Comparison of ENCODE assay signal across 9 mouse cellular contexts in the genomic region with DNA sequence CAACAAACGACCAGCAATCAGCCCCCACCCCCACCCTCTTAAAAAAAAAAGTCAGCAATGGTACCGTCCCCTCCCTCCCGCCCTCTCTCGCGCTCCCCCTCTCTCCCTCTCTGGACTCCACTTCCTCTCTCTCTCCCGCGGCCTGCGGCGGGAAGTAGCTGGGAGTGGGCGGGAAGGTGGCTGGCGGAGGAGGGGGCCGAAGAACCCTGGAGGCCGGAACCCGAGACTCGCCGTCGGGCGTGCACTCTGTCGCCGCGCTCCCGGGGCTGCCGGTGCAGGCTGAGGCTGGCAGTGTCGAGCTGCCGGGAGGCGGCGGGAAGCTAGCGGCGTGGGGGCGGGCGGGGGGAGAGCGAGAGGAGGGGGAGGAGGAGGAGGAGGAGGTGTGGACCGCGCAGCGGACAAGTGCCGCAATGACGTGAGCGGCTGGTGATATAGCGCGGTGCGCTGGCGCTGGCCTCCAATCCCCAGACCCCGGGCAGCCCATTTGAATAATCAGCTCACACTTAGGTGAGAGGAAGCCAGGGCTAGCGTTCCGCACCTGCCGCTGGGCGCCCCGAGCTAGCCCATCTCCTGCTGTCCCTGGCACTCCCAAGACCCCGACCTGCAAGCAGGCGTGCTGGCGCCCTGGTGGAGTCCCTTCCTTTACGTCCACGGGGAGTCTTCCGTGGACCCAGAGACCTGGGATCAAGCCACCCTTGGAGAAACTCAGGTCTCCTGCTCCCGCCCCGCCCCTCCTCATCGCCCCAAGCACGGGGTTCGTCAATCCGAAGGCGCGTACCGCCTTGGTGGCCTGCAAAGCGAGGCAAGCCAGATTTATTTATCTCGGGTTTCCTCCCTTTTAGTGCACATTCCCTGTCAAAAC. TPM values are rescaled to one million over a fixed set of nuclear protein-coding genes. Genes with fewer than 3 reads are reported as not detected.
A peak's percentile ranks its signal among the peaks of the same experiment; 100 is the strongest.
DNase-seq lines count a peak whose midpoint lies in the region; ATAC-seq and TF ChIP-seq lines count a peak whose summit lies in the region.
"Had no signal": no experiment of that assay in that cellular context is flagged by ENCODE, and none has a peak within 500 bp of the region (broad histone marks: within the 10 kb centered on the region; RNA-seq: fewer than 3 reads in every experiment).

No protein-coding gene starts in this region.

- ATAC-seq in heart, embryonic 12.5 days (ENCODE audit: insufficient number of reproducible peaks, low FRiP score), result peak; percentile 60
- peak; percentile 53 for ATAC-seq in liver, embryonic 14.5 days (ENCODE audit: insufficient read depth)
- peak; percentile 41; the same call in 1 of the 2 replicates for ATAC-seq in neural tube, embryonic 14.5 days (ENCODE audit: low read depth)

- H3K4me3 ChIP-seq in heart, embryonic 12.5 days, result peak overlapping the region; percentile 50
- H3K4me3 ChIP-seq in liver, embryonic 14.5 days (ENCODE audit: insufficient read depth in 1 of 2, low read depth in 2 of 2, low read length in 2 of 2), result peak overlapping the region; percentile 44 to 51
- H3K4me3 ChIP-seq in neural tube, embryonic 14.5 days (ENCODE audit: low read depth, low read length), result no peak overlapping the region

- no peak for TF ChIP-seq EP300 in liver, embryonic 14.5 days (IDR thresholded peaks at IDR 0.05; ENCODE audit: low read depth)

- H3K27ac ChIP-seq in heart, embryonic 12.5 days (ENCODE audit: poor library complexity, severe bottlenecking), result no peak overlapping the region
- H3K27ac ChIP-seq in liver, embryonic 14.5 days, result no peak overlapping the region
- no peak overlapping the region for H3K27ac ChIP-seq in neural tube, embryonic 14.5 days (ENCODE audit: low read depth, low read length)

- intact Hi-C loops in heart, postnatal 10 days (cut with DNase I), result loop anchor here (5.0 kb wide), 1 partner anchor 66 kb away; no protein-coding TSS in a partner anchor

- DNase-seq in heart, postnatal 10 days, result no peak
- DNase-seq in heart, postnatal 4 days, result peak; percentile 12
- DNase-seq in liver, embryonic 14.5 days (ENCODE audit: low read depth in 3 of 3, low spot score in 3 of 3), result no peak
- no peak for DNase-seq in urinary bladder, postnatal 10 days (ENCODE audit: low spot score)
- no peak for DNase-seq in left cerebral cortex, adult 9 months (ENCODE audit: low spot score in 2 of 2)
- DNase-seq in thymus, postnatal 14 days, result no peak

- peaks cover 38% of the 10 kb centered on the region for H3K4me1 ChIP-seq in heart, embryonic 12.5 days (replicated peaks)
- no peaks in the 10 kb centered on the region for H3K4me1 ChIP-seq in liver, embryonic 14.5 days (replicated peaks; ENCODE audit: control insufficient read depth in 2 of 2, insufficient read depth in 2 of 2, low read length in 1 of 2)
- H3K4me1 ChIP-seq in neural tube, embryonic 14.5 days (ENCODE audit: control insufficient read depth, insufficient read depth, low read length), result no peaks in the 10 kb centered on the region

- 1% methylated on average over 56 of the region's 65 CpGs for WGBS in heart, embryonic 12.5 days
- 1% methylated on average over 43 of the region's 65 CpGs for WGBS in liver, embryonic 14.5 days (ENCODE audit: insufficient replicate concordance)
- WGBS in neural tube, embryonic 14.5 days, result under 1% methylated on average over 56 of the region's 65 CpGs

- peak overlapping the region; percentile 69 for H3K4me2 ChIP-seq in heart, embryonic 12.5 days
- H3K4me2 ChIP-seq in liver, embryonic 14.5 days (ENCODE audit: low read depth), result peak overlapping the region; percentile 33
- peak overlapping the region; percentile 4; the same call in 1 of the 2 replicates for H3K4me2 ChIP-seq in neural tube, embryonic 14.5 days (ENCODE audit: low read depth, low read length)

- no peaks in the 10 kb centered on the region for H3K9me3 ChIP-seq in heart, embryonic 12.5 days (replicated peaks)
- no peaks in the 10 kb centered on the region for H3K9me3 ChIP-seq in liver, embryonic 14.5 days (ENCODE audit: control insufficient read depth, low read length)
- no peaks in the 10 kb centered on the region for H3K9me3 ChIP-seq in neural tube, embryonic 14.5 days (ENCODE audit: control insufficient read depth, low read length)

- H3K36me3 ChIP-seq in heart, embryonic 12.5 days, result no peaks in the 10 kb centered on the region
- no peaks in the 10 kb centered on the region for H3K36me3 ChIP-seq in liver, embryonic 14.5 days (replicated peaks; ENCODE audit: control insufficient read depth, insufficient read depth, low read depth)
- no peaks in the 10 kb centered on the region for H3K36me3 ChIP-seq in neural tube, embryonic 14.5 days (ENCODE audit: control insufficient read depth, insufficient read depth, low read length)

- TF ChIP-seq CTCF in liver, embryonic 14.5 days (IDR thresholded peaks at IDR 0.05; ENCODE audit: low read depth), result no peak

- H3K27me3 ChIP-seq in heart, embryonic 12.5 days (replicated peaks), result peaks cover 96% of the 10 kb centered on the region
- H3K27me3 ChIP-seq in liver, embryonic 14.5 days (ENCODE audit: control insufficient read depth, insufficient read depth, low read length), result peaks cover 79% of the 10 kb centered on the region
- peaks cover 76% of the 10 kb centered on the region for H3K27me3 ChIP-seq in neural tube, embryonic 14.5 days (ENCODE audit: control insufficient read depth, insufficient read depth, low read length)

- H3K9ac ChIP-seq in heart, embryonic 12.5 days, result peak overlapping the region; percentile 42
- no peak overlapping the region; the same call in 1 of the 2 replicates for H3K9ac ChIP-seq in liver, embryonic 14.5 days (replicated peaks)
- no peak overlapping the region for H3K9ac ChIP-seq in neural tube, embryonic 14.5 days (replicated peaks; ENCODE audit: low read depth, low read length)

RNA-seq across cellular contexts. Expression of gene Foxa2, which starts 0.6 kb away (rescaled TPM):
- 0.44 and 0.55 TPM in 2 replicates for polyA plus RNA-seq in heart, embryonic 12.5 days (2016; fragmentation: Nextera tagmentation; extraction: Ambion mirVana)
- not detected for total RNA-seq in heart, postnatal 10 days (2021)
- not detected for total RNA-seq in heart, postnatal 4 days (2021)
- polyA plus RNA-seq in liver, embryonic 14.5 days (2012; rRNA removed), result 3.2 and 3.9 TPM in 2 replicates
- 2.8 and 3.9 TPM in 2 replicates for polyA plus RNA-seq in liver, embryonic 14.5 days (2014; fragmentation: Nextera tagmentation; extraction: Ambion mirVana)
- polyA plus RNA-seq in neural tube, embryonic 14.5 days (2014; fragmentation: Nextera tagmentation; extraction: Ambion mirVana), result 2.2 and 2.4 TPM in 2 replicates
- total RNA-seq: MEL had no signal

Comparison
In these comparisons a context has a peak if more than half of its experiments do, and no peak if none do; other contexts are left out.
1. H3K4me2 ChIP-seq: peak in every context shown above with its lines; median percentile 69 in heart, embryonic 12.5 days; 33 in liver, embryonic 14.5 days; 4 in neural tube, embryonic 14.5 days.